Mouse (Mus musculus): ENCODE results near the gene Tnik.

GRCm38 (mm10) chr3:28383526-28384126 is 120.6 kb downstream of the Tnik start:
- TF ChIP-seq CTCF (conservative IDR thresholded peaks at IDR 0.05; ENCODE audit: insufficient read depth, insufficient read length, low read depth, low read length): no peak
- TF ChIP-seq POLR2A (IDR thresholded peaks at IDR 0.05; ENCODE audit: low read depth, low read length): no peak

All from kidney, adult 2 months (tissue).